Mouse (Mus musculus): Measurements from ENCODE around the gene Ston1. TPM values are rescaled to one million over a fixed set of nuclear protein-coding genes. Genes with fewer than 3 reads are reported as not detected.

Ston1 gene
- polyA plus RNA-seq, 1 experiment from 2014 or later, result 9.1 TPM

DNA sequence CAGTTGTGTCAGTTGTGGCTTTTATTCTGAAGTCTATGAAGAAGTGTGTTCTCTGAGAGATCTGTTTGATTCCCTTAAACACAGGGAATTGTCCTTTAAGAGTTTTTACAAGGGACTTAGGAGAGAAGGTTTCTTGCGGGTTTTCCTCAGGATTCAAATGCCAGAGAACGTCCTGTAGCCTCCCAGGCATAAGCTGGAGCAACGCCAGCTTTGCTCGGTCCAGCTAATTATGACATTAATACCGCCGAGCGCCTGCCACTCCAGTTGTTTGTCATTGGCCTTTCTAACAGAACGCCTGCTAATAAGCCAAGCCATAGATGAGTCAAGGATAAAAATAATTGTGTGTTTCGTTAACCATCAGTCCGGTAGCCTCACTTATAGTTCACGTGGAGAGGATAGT lies 90.7 kb downstream of the Ston1 start:
- Histone ChIP-seq H3K27me3 (replicated peaks; ENCODE audit: control insufficient read depth, insufficient read depth, low read length) (no peaks in the 10 kb centered on the region), H3K9me3 (ENCODE audit: control insufficient read depth, low read length) (no peaks in the 10 kb centered on the region), H3K36me3 (ENCODE audit: control insufficient read depth, insufficient read depth, low read length) (no peaks in the 10 kb centered on the region), H3K4me1 (ENCODE audit: control insufficient read depth, insufficient read depth, low read length) (no peaks in the 10 kb centered on the region), H3K4me2 (ENCODE audit: low read depth, low read length) (no peak overlapping the region), H3K9ac (ENCODE audit: low read depth, low read length) (no peak overlapping the region), H3K4me3 (ENCODE audit: low read depth, low read length) (no peak overlapping the region), H3K27ac (replicated peaks; ENCODE audit: low read depth, low read length) (no peak overlapping the region)
- ATAC-seq (ENCODE audit: low read depth) (no peak), DNase-seq (ENCODE audit: low spot score) (no peak)
- WGBS, result 59% methylated on average over 11 of the region's 11 CpGs

GRCm38 (mm10) chr17:88696656-88697333 lies 99.3 kb downstream of the Ston1 start:
- Histone ChIP-seq H3K36me3 (ENCODE audit: control insufficient read depth, insufficient read depth, low read length) (no peaks in the 10 kb centered on the region), H3K27me3 (replicated peaks; ENCODE audit: control insufficient read depth, insufficient read depth, low read length) (no peaks in the 10 kb centered on the region), H3K9me3 (ENCODE audit: control insufficient read depth, low read length) (no peaks in the 10 kb centered on the region), H3K4me2 (ENCODE audit: low read depth, low read length) (peak overlapping the region; percentile 32), H3K4me1 (ENCODE audit: control insufficient read depth, insufficient read depth, low read length) (peaks cover 4% of the 10 kb centered on the region; the same call in 1 of the 2 replicates), H3K9ac (ENCODE audit: low read depth, low read length) (no peak overlapping the region), H3K4me3 (ENCODE audit: low read depth, low read length) (no peak overlapping the region), H3K27ac (replicated peaks; ENCODE audit: low read depth, low read length) (peak overlapping the region; percentile 61)
- 31% methylated on average over 9 of the region's 9 CpGs for WGBS
- DNase-seq (ENCODE audit: low spot score) (peak; percentile 69), ATAC-seq (ENCODE audit: low read depth) (peak; percentile 62; the same call in 1 of the 2 replicates)

DNA sequence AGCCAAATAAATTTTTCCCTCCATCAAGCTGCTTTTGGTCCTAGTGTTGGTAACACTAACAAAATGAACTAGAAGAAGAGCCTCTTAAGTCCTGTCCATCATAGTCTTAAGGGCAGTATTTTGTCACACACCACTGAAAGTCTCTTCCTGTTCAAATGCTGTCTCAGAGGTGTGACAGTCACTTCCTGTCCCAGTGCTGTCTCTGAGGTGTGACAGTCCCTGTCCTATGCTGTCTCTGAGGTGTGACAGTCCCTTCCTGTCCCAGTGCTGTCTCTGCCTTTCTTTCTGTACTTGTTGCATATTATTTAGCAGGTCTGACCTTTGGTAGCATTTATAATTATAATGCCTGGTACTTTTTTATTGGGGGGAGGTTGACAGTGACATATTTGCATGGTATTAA lies 103.4 kb downstream of the Ston1 start:
- DNase-seq (ENCODE audit: low spot score), result no peak

GRCm38 (mm10) chr17:88702345-88702744 lies 104.9 kb downstream of the Ston1 start:
- Histone ChIP-seq H3K27ac (replicated peaks; ENCODE audit: low read depth, low read length) (no peak overlapping the region), H3K4me2 (ENCODE audit: low read depth, low read length) (no peak overlapping the region), H3K27me3 (replicated peaks; ENCODE audit: control insufficient read depth, insufficient read depth, low read length) (no peaks in the 10 kb centered on the region), H3K9me3 (ENCODE audit: control insufficient read depth, low read length) (no peaks in the 10 kb centered on the region), H3K36me3 (ENCODE audit: control insufficient read depth, insufficient read depth, low read length) (no peaks in the 10 kb centered on the region), H3K9ac (ENCODE audit: low read depth, low read length) (no peak overlapping the region), H3K4me3 (ENCODE audit: low read depth, low read length) (no peak overlapping the region), H3K4me1 (ENCODE audit: control insufficient read depth, insufficient read depth, low read length) (peaks cover 3% of the 10 kb centered on the region; the same call in 1 of the 2 replicates)
- DNase-seq (ENCODE audit: low spot score) (peak; percentile 59), ATAC-seq (ENCODE audit: low read depth) (no peak)
- WGBS, result 17% methylated on average over 6 of the region's 6 CpGs

More for the DNA sequence above, 103.4 kb downstream of the Ston1 start:
- no peak overlapping the region for H3K4me3 ChIP-seq (ENCODE audit: low read depth, low read length)
- no peak overlapping the region for H3K4me2 ChIP-seq (ENCODE audit: low read depth, low read length)
- H3K4me1 ChIP-seq (ENCODE audit: control insufficient read depth, insufficient read depth, low read length), result peaks cover 8% of the 10 kb centered on the region
- no peaks in the 10 kb centered on the region for H3K36me3 ChIP-seq (ENCODE audit: control insufficient read depth, insufficient read depth, low read length)
- no peak for ATAC-seq (ENCODE audit: low read depth)
- H3K27ac ChIP-seq (replicated peaks; ENCODE audit: low read depth, low read length), result no peak overlapping the region
- no peak overlapping the region for H3K9ac ChIP-seq (ENCODE audit: low read depth, low read length)
- H3K27me3 ChIP-seq (replicated peaks; ENCODE audit: control insufficient read depth, insufficient read depth, low read length), result no peaks in the 10 kb centered on the region
- no peaks in the 10 kb centered on the region for H3K9me3 ChIP-seq (ENCODE audit: control insufficient read depth, low read length)

GRCm38 (mm10) chr17:88703112-88703511 lies 105.6 kb downstream of the Ston1 start:
- no peak for DNase-seq (ENCODE audit: low spot score)
- no peak overlapping the region for H3K4me3 ChIP-seq (ENCODE audit: low read depth, low read length)
- no peak for ATAC-seq (ENCODE audit: low read depth)
- H3K36me3 ChIP-seq (ENCODE audit: control insufficient read depth, insufficient read depth, low read length), result no peaks in the 10 kb centered on the region
- 27% methylated on average over 4 of the region's 4 CpGs for WGBS
- H3K4me1 ChIP-seq (ENCODE audit: control insufficient read depth, insufficient read depth, low read length), result peaks cover 3% of the 10 kb centered on the region; the same call in 1 of the 2 replicates
- no peaks in the 10 kb centered on the region for H3K27me3 ChIP-seq (replicated peaks; ENCODE audit: control insufficient read depth, insufficient read depth, low read length)
- H3K27ac ChIP-seq (replicated peaks; ENCODE audit: low read depth, low read length), result no peak overlapping the region
- no peak overlapping the region for H3K4me2 ChIP-seq (ENCODE audit: low read depth, low read length)
- H3K9me3 ChIP-seq (ENCODE audit: control insufficient read depth, low read length), result no peaks in the 10 kb centered on the region
- no peak overlapping the region for H3K9ac ChIP-seq (ENCODE audit: low read depth, low read length)

DNA sequence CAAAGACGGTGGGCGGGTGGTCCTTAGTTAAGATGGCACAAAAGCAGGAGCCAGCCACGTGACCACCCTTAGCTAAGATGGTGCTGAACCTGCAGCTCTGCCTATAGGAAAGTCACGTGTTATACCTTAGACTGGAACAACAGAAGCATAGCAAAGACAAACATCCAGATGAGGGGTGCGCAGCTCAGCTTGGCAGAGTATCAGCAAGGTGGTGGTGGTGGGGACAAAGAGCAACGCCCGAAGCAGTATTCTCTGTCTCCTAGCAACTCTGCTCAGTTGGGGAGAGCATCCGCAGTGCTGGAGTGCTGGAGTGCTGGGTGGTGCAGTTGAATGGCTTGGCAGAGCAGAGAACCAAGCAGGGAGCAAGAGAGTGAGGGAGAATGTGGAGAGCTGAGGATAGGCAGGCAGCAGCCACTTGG lies 108.8 kb downstream of the Ston1 start:
- Histone ChIP-seq H3K9me3 (ENCODE audit: control insufficient read depth, low read length) (no peaks in the 10 kb centered on the region), H3K4me1 (ENCODE audit: control insufficient read depth, insufficient read depth, low read length) (peaks cover 3% of the 10 kb centered on the region; the same call in 1 of the 2 replicates), H3K27ac (replicated peaks; ENCODE audit: low read depth, low read length) (no peak overlapping the region), H3K9ac (ENCODE audit: low read depth, low read length) (no peak overlapping the region), H3K36me3 (ENCODE audit: control insufficient read depth, insufficient read depth, low read length) (no peaks in the 10 kb centered on the region), H3K4me2 (ENCODE audit: low read depth, low read length) (no peak overlapping the region), H3K4me3 (ENCODE audit: low read depth, low read length) (no peak overlapping the region), H3K27me3 (replicated peaks; ENCODE audit: control insufficient read depth, insufficient read depth, low read length) (no peaks in the 10 kb centered on the region)
- ATAC-seq (ENCODE audit: low read depth) (peak; percentile 44; the same call in 1 of the 2 replicates), DNase-seq (ENCODE audit: low spot score) (no peak)
- WGBS, result 35% methylated on average over 8 of the region's 8 CpGs

Other genes starting within 250 kb of the Ston1 start
- 12.9 and 13.9 TPM in 2 replicates for gene Foxn2, start 157.0 kb upstream of the Ston1 start, polyA plus RNA-seq (2014; fragmentation: Nextera tagmentation; extraction: Ambion mirVana)
- 23.5 and 24.1 TPM in 2 replicates for gene Ppp1r21, start 67.6 kb upstream of the Ston1 start, polyA plus RNA-seq (2014; fragmentation: Nextera tagmentation; extraction: Ambion mirVana)
- 0.47 TPM in 1 of 2 replicates, not detected in the other for gene Gtf2a1l, start 71.0 kb downstream of the Ston1 start, polyA plus RNA-seq (2014; fragmentation: Nextera tagmentation; extraction: Ambion mirVana)
- gene Lhcgr, start 194.3 kb downstream of the Ston1 start, polyA plus RNA-seq (2014; fragmentation: Nextera tagmentation; extraction: Ambion mirVana), result 0.47 and 0.49 TPM in 2 replicates

Data from embryonic facial prominence, embryonic 14.5 days (tissue).